Mouse (Mus musculus) CH12.LX (cell line): ENCODE results near the gene Shld2. TPM values are rescaled to one million over a fixed set of nuclear protein-coding genes. Genes with fewer than 3 reads are reported as not detected.

Experiments
- DNase-seq: peaks from one replicate; pipeline ENCODE4 v3.0.0-alpha.2; 2013; ENCODE audit errors: extremely low read depth
- H3K27ac ChIP-seq: 2 replicates; pipeline ENCODE4 v1.5.1; 2012; ENCODE audit warnings: low read depth, mild to moderate bottlenecking, control low read depth, moderate library complexity; ENCODE audit not compliant: insufficient read depth
- H3K27me3 ChIP-seq: replicated peaks from 2 replicates; pipeline ENCODE3; 2012; ENCODE audit warnings: inconsistent platforms
- H3K36me3 ChIP-seq, 2 experiments: replicated peaks in 1 of 2; 2 replicates each; pipeline versions ENCODE3 to v1.6.1; 2012; ENCODE audit warnings: inconsistent platforms in 1 of 2, low read length in 1 of 2, mild to moderate bottlenecking in 1 of 2, mixed read lengths in 1 of 2, moderate library complexity in 1 of 2; ENCODE audit not compliant: control insufficient read depth in 1 of 2, insufficient read depth in 1 of 2
- H3K4me1 ChIP-seq, 2 experiments: 2 replicates each; pipeline ENCODE4 v1.6.1; 2012; ENCODE audit warnings: inconsistent platforms in 1 of 2, moderate library complexity in 1 of 2; ENCODE audit not compliant: insufficient read depth in 2 of 2, control insufficient read depth in 1 of 2
- H3K4me2 ChIP-seq: 2 replicates; pipeline ENCODE4 v1.6.1; 2012; ENCODE audit warnings: low read depth, mild to moderate bottlenecking, control low read depth; ENCODE audit not compliant: poor library complexity, insufficient read depth, severe bottlenecking
- H3K4me3 ChIP-seq, 3 experiments: fragments of 150-350 bp in 1 of 3; sonication (generic) in 1 of 3; replicated peaks in 1 of 3; 2 replicates each; pipeline versions ENCODE3 to v1.5.1; 2011 to 2012; ENCODE audit warnings: low read depth in 2 of 3, low read length in 2 of 3, mild to moderate bottlenecking in 2 of 3, moderate library complexity in 2 of 3, control low read depth in 1 of 3, improper control_type of control experiment in 1 of 3, inconsistent platforms in 1 of 3, mixed read lengths in 1 of 3; ENCODE audit not compliant: poor library complexity in 1 of 3
- H3K79me2 ChIP-seq: replicated peaks from 2 replicates; pipeline ENCODE4 v1.6.1; 2012; ENCODE audit warnings: mild to moderate bottlenecking, moderate library complexity; ENCODE audit not compliant: control insufficient read depth, poor library complexity, insufficient read depth, severe bottlenecking; ENCODE audit errors: extremely low read depth
- H3K9ac ChIP-seq: 2 replicates; pipeline ENCODE4 v1.6.1; 2012; ENCODE audit warnings: low read depth, mild to moderate bottlenecking, control low read depth, moderate library complexity; ENCODE audit not compliant: insufficient read depth
- H3K9me3 ChIP-seq: replicated peaks from 2 replicates; pipeline ENCODE3; 2012; ENCODE audit warnings: low read length, inconsistent platforms, mixed read lengths
- BHLHE40 ChIP-seq: IDR thresholded peaks from 2 replicates; pipeline ENCODE4 v1.6.1; 2011; ENCODE audit warnings: mild to moderate bottlenecking, low read depth, low read length, improper control_type of control experiment
- CHD1 ChIP-seq: IDR thresholded peaks from 2 replicates; pipeline ENCODE4 v1.6.1; 2012; ENCODE audit warnings: low read depth, low read length, improper control_type of control experiment, inconsistent platforms
- CHD2 ChIP-seq: IDR thresholded peaks from 2 replicates; pipeline ENCODE4 v1.6.1; 2011; ENCODE audit warnings: low read length, improper control_type of control experiment
- CTCF ChIP-seq, 2 experiments: IDR thresholded peaks in 1 of 2; conservative IDR thresholded peaks in 1 of 2; 2 replicates each; pipeline ENCODE4 v1.5.1; 2011 to 2012; ENCODE audit warnings: low read depth in 2 of 2, low read length in 2 of 2, improper control_type of control experiment in 1 of 2, inconsistent platforms in 1 of 2, mild to moderate bottlenecking in 1 of 2, moderate library complexity in 1 of 2
- EP300 ChIP-seq: IDR thresholded peaks from 2 replicates; pipeline ENCODE4 v1.6.1; 2011; ENCODE audit warnings: low read length, improper control_type of control experiment
- ETS1 ChIP-seq: conservative IDR thresholded peaks from 2 replicates; pipeline ENCODE4 v1.6.1; 2012; ENCODE audit warnings: low read depth, mild to moderate bottlenecking, inconsistent platforms, low read length, improper control_type of control experiment, moderate library complexity
- GABPA ChIP-seq: IDR thresholded peaks from 2 replicates; pipeline ENCODE4 v1.6.1; 2012; ENCODE audit warnings: low read depth, low read length, improper control_type of control experiment, inconsistent platforms; ENCODE audit not compliant: insufficient replicate concordance
- HCFC1 ChIP-seq: IDR thresholded peaks from 2 replicates; pipeline ENCODE4 v1.6.1; 2012; ENCODE audit warnings: low read depth, mild to moderate bottlenecking, inconsistent platforms, low read length, improper control_type of control experiment
- IRF4 ChIP-seq: IDR thresholded peaks from 2 replicates; pipeline ENCODE4 v1.6.1; 2014; ENCODE audit warnings: low read depth, mild to moderate bottlenecking, inconsistent platforms, low read length, improper control_type of control experiment
- JUN ChIP-seq: IDR thresholded peaks from 2 replicates; pipeline ENCODE4 v1.6.1; 2011; ENCODE audit warnings: low read depth, mild to moderate bottlenecking, low read length, improper control_type of control experiment, moderate library complexity; ENCODE audit not compliant: insufficient read depth
- JUND ChIP-seq: conservative IDR thresholded peaks from 2 replicates; pipeline ENCODE4 v1.6.1; 2011; ENCODE audit warnings: low read depth, low read length, improper control_type of control experiment
- KAT2A ChIP-seq: IDR thresholded peaks from 2 replicates; pipeline ENCODE4 v1.6.1; 2012; ENCODE audit warnings: low read length, improper control_type of control experiment, inconsistent platforms; ENCODE audit not compliant: insufficient replicate concordance
- MAFK ChIP-seq: IDR thresholded peaks from 2 replicates; pipeline ENCODE4 v1.6.1; 2011; ENCODE audit warnings: low read length, improper control_type of control experiment; ENCODE audit not compliant: insufficient replicate concordance
- MAZ ChIP-seq: IDR thresholded peaks from 2 replicates; pipeline ENCODE4 v1.6.1; 2012; ENCODE audit warnings: low read depth, mild to moderate bottlenecking, inconsistent platforms, low read length, improper control_type of control experiment, moderate library complexity
- MEF2A ChIP-seq: IDR thresholded peaks from 2 replicates; pipeline ENCODE4 v1.6.1; 2014; ENCODE audit warnings: low read depth, mild to moderate bottlenecking, inconsistent platforms, low read length, improper control_type of control experiment, borderline replicate concordance
- NRF1 ChIP-seq: IDR thresholded peaks from 2 replicates; pipeline ENCODE4 v1.6.1; 2014; ENCODE audit warnings: low read depth, mild to moderate bottlenecking, inconsistent platforms, low read length, improper control_type of control experiment, moderate library complexity
- PAX5 ChIP-seq: IDR thresholded peaks from 2 replicates; pipeline ENCODE4 v1.6.1; 2012; ENCODE audit warnings: low read length, inconsistent platforms, mixed read lengths
- POLR2A ChIP-seq: IDR thresholded peaks from 2 replicates; pipeline ENCODE4 v1.6.1; 2011; ENCODE audit warnings: low read depth, mild to moderate bottlenecking, improper control_type of control experiment, low read length
- POLR2AphosphoS2 ChIP-seq: IDR thresholded peaks from 2 replicates; pipeline ENCODE4 v1.6.1; 2011; ENCODE audit warnings: low read depth, low read length, improper control_type of control experiment
- RCOR1 ChIP-seq: conservative IDR thresholded peaks from 2 replicates; pipeline ENCODE4 v1.6.1; 2012; ENCODE audit warnings: low read depth, mild to moderate bottlenecking, inconsistent platforms, low read length, improper control_type of control experiment
- SIN3A ChIP-seq: IDR thresholded peaks from 2 replicates; pipeline ENCODE4 v1.6.1; 2012; ENCODE audit warnings: low read length, improper control_type of control experiment, inconsistent platforms
- SMC3 ChIP-seq: IDR thresholded peaks from 2 replicates; pipeline ENCODE4 v1.6.1; 2011; ENCODE audit warnings: low read depth, low read length, improper control_type of control experiment
- TBP ChIP-seq: conservative IDR thresholded peaks from 2 replicates; pipeline ENCODE4 v1.6.1; 2011; ENCODE audit warnings: low read depth, low read length, improper control_type of control experiment
- TCF12 ChIP-seq: IDR thresholded peaks from 2 replicates; pipeline ENCODE4 v1.6.1; 2014; ENCODE audit warnings: low read depth, mild to moderate bottlenecking, inconsistent platforms, low read length, improper control_type of control experiment
- UBTF ChIP-seq: IDR thresholded peaks from 2 replicates; pipeline ENCODE4 v1.6.1; 2012; ENCODE audit warnings: low read depth, mild to moderate bottlenecking, inconsistent platforms, low read length, improper control_type of control experiment, moderate library complexity
- USF1 ChIP-seq: IDR thresholded peaks from 2 replicates; pipeline ENCODE4 v1.6.1; 2014; ENCODE audit warnings: low read depth, mild to moderate bottlenecking, inconsistent platforms, low read length, improper control_type of control experiment
- USF2 ChIP-seq: conservative IDR thresholded peaks from 2 replicates; pipeline ENCODE4 v1.6.1; 2011; ENCODE audit warnings: low read depth, low read length, improper control_type of control experiment
- ZMIZ1 ChIP-seq: IDR thresholded peaks from 2 replicates; pipeline ENCODE4 v1.6.1; 2012; ENCODE audit warnings: low read depth, mild to moderate bottlenecking, inconsistent platforms, low read length, improper control_type of control experiment
- ZNF384 ChIP-seq: IDR thresholded peaks from 2 replicates; pipeline ENCODE4 v1.6.1; 2012; ENCODE audit warnings: low read depth, low read length, improper control_type of control experiment, inconsistent platforms
- dilution Hi-C: fragments of 300-500 bp; cut with MboI; formaldehyde crosslinking; loops from 2 replicates; pipeline ENCODE4 v1.14.3; 2020; ENCODE audit warnings: low sequenced_read_pairs; ENCODE audit not compliant: extremely low pct_unique_long_range_greater_than_20kb, extremely low pct_ligation_motif_present
- in situ Hi-C: fragments of 300-500 bp; cut with MboI; formaldehyde crosslinking; loops from 3 replicates; pipeline ENCODE4 v1.14.3; 2019; ENCODE audit warnings: low sequenced_read_pairs, low pct_ligation_motif_present, low pct_unique_long_range_greater_than_20kb, mixed read lengths
- polyA plus RNA-seq: library from polyadenylated mRNA; unstranded; fragments of >175 nt; gene quantifications from 2 replicates; pipeline ENCODE4 v1.2.1, GENCODE M21; 2012; ENCODE audit warnings: low read depth; ENCODE audit not compliant: insufficient read length
- total RNA-seq, 2 experiments: library from RNA; depleted of rRNA; stranded (reverse); fragments of 300-350 nt in 1 of 2; fragments of >200 nt in 1 of 2; gene quantifications; 2 replicates each; pipeline ENCODE4 v1.2.3; 2012 to 2014

Gene Shld2
- total and polyA plus RNA-seq, 3 experiments: 12.0 to 21.8 (median 13.9) TPM

DNA sequence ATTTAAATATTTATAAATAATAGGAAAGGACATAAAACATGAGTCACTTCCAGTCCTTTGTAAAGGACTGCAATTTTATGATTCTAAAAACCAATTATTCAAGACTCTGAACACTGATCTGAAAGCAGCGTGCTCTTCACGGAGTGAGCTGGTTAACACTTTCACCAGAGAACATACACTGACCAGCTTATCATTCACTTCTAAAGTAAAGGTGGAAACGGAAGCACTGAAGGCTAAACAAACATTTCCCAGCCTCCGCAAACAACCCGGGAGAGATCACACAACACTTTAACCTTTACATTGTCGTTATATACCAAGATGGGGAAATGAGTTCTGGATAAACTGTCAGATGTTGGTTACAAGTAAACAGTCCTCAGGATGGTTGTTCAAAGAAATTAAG is 69.6 kb downstream of the Shld2 start:
- Histone ChIP-seq H3K4me2 (no peak overlapping the region), H3K79me2 (no peaks in the 10 kb centered on the region), H3K27ac (no peak overlapping the region), H3K36me3 (peaks cover 8 to 63% of the 10 kb centered on the region in 2 experiments), H3K9ac (no peak overlapping the region), H3K27me3 (no peaks in the 10 kb centered on the region), H3K4me1 (no peaks in the 10 kb centered on the region), H3K4me3 (no peak overlapping the region), H3K9me3 (peaks cover 4% of the 10 kb centered on the region)
- in situ Hi-C loops: no loop called here
- dilution Hi-C loops: no loop called here
- no peak for TF ChIP-seq EP300
- TF ChIP-seq MAZ: no peak
- no peak for TF ChIP-seq JUND
- TF ChIP-seq USF1: no peak
- TF ChIP-seq JUN: no peak
- no peak for TF ChIP-seq KAT2A
- no peak for TF ChIP-seq SMC3
- TF ChIP-seq TCF12: no peak
- TF ChIP-seq ZMIZ1: no peak
- no peak for TF ChIP-seq USF2
- TF ChIP-seq UBTF: no peak
- TF ChIP-seq POLR2AphosphoS2: no peak
- no peak for TF ChIP-seq RCOR1
- no peak for TF ChIP-seq ETS1
- TF ChIP-seq ZNF384: no peak
- TF ChIP-seq CTCF (conservative IDR thresholded peaks at IDR 0.05 in 1 of 2, IDR thresholded peaks at IDR 0.05 in 1 of 2; ENCODE audit: low read depth in 2 of 2, low read length in 2 of 2): no peak
- no peak for TF ChIP-seq PAX5
- TF ChIP-seq HCFC1: no peak
- no peak for TF ChIP-seq NRF1
- DNase-seq: no peak

GRCm38 (mm10) chr14:34240263-34240662 is 70.0 kb downstream of the Shld2 start:
- peaks cover 4% of the 10 kb centered on the region for H3K9me3 ChIP-seq
- H3K27me3 ChIP-seq: no peaks in the 10 kb centered on the region
- no peak overlapping the region for H3K9ac ChIP-seq
- H3K36me3 ChIP-seq: peaks cover 8 to 67% of the 10 kb centered on the region in 2 experiments
- no peak for DNase-seq
- dilution Hi-C loops: no loop called here
- no peak overlapping the region for H3K27ac ChIP-seq
- in situ Hi-C loops: no loop called here
- H3K79me2 ChIP-seq: no peaks in the 10 kb centered on the region
- H3K4me1 ChIP-seq: no peaks in the 10 kb centered on the region
- no peak overlapping the region for H3K4me2 ChIP-seq
- no peak for TF ChIP-seq MAZ
- TF ChIP-seq MAFK: no peak
- TF ChIP-seq MEF2A: no peak
- TF ChIP-seq ZMIZ1: no peak
- no peak for TF ChIP-seq CTCF (conservative IDR thresholded peaks at IDR 0.05 in 1 of 2, IDR thresholded peaks at IDR 0.05 in 1 of 2; ENCODE audit: low read depth in 2 of 2, low read length in 2 of 2)
- TF ChIP-seq EP300: no peak
- TF ChIP-seq ETS1: no peak
- no peak for TF ChIP-seq CHD1
- TF ChIP-seq UBTF: no peak
- TF ChIP-seq TBP: no peak
- no peak for TF ChIP-seq NRF1
- TF ChIP-seq IRF4: no peak
- TF ChIP-seq KAT2A: no peak
- no peak for TF ChIP-seq GABPA
- TF ChIP-seq SIN3A: no peak
- TF ChIP-seq TCF12: no peak
- no peak for TF ChIP-seq CHD2
- TF ChIP-seq BHLHE40: no peak
- no peak for TF ChIP-seq JUND
- TF ChIP-seq POLR2A: no peak
- no peak overlapping the region for H3K4me3 ChIP-seq
